Mouse (Mus musculus) heart, embryonic 15.5 days (tissue): ENCODE results near the gene Fcho2. TPM values are rescaled to one million over a fixed set of nuclear protein-coding genes. Genes with fewer than 3 reads are reported as not detected.
A peak's percentile ranks its signal among the peaks of the same experiment; 100 is the strongest.

Experiments used
- ATAC-seq: fragments of 200-750 bp; cut with Nextera tagmentation; replicated peaks from 2 replicates; pipeline ENCODE4 v1.8.0; 2017; ENCODE audit warnings: low read depth, moderate TSS enrichment; ENCODE audit not compliant: insufficient number of reproducible peaks, insufficient read depth, low FRiP score
- H3K27ac ChIP-seq: fragments of 300-500 bp; sonication (generic); 2 replicates; pipeline ENCODE4 v1.5.1; 2015; ENCODE audit warnings: mild to moderate bottlenecking, inconsistent platforms
- H3K27me3 ChIP-seq: fragments of 300-500 bp; sonication (generic); 2 replicates; pipeline ENCODE4 v1.6.1; 2015; ENCODE audit warnings: inconsistent platforms
- H3K36me3 ChIP-seq: fragments of 300-500 bp; sonication (generic); 2 replicates; pipeline ENCODE4 v1.6.1; 2015; ENCODE audit warnings: mild to moderate bottlenecking, inconsistent platforms
- H3K4me1 ChIP-seq: fragments of 300-500 bp; sonication (generic); replicated peaks from 2 replicates; pipeline ENCODE4 v1.6.1; 2015; ENCODE audit warnings: inconsistent platforms
- H3K4me2 ChIP-seq: fragments of 300-500 bp; sonication (generic); 2 replicates; pipeline ENCODE4 v1.6.1; 2015; ENCODE audit warnings: inconsistent platforms, mild to moderate bottlenecking, moderate library complexity
- H3K4me3 ChIP-seq: fragments of 300-500 bp; sonication (generic); 2 replicates; pipeline ENCODE4 v1.5.1; 2015; ENCODE audit warnings: mild to moderate bottlenecking, inconsistent platforms
- H3K9ac ChIP-seq: fragments of 300-500 bp; sonication (generic); 2 replicates; pipeline ENCODE4 v1.6.1; 2015; ENCODE audit warnings: mild to moderate bottlenecking, inconsistent platforms
- H3K9me3 ChIP-seq: fragments of 300-500 bp; sonication (generic); replicated peaks from 2 replicates; pipeline ENCODE4 v1.6.1; 2016; ENCODE audit warnings: inconsistent platforms
- WGBS: fragments of 180-500 bp; shearing (Covaris S2); methylation state at CpG from one replicate; pipeline ENCODE4 v1.1.7; 2015; ENCODE audit warnings: mixed read lengths; 5-methylcytosine and 5-hydroxymethylcytosine counted together
- polyA plus RNA-seq: library from polyadenylated mRNA; unstranded; fragments of >200 nt; fragmentation: Nextera tagmentation; extraction: Ambion mirVana; gene quantifications from 2 replicates; pipeline ENCODE4 v1.2.1, GENCODE M21; 2015

Gene Fcho2
- polyA plus RNA-seq, 1 experiment from 2014 or later = 27.4 TPM

DNA sequence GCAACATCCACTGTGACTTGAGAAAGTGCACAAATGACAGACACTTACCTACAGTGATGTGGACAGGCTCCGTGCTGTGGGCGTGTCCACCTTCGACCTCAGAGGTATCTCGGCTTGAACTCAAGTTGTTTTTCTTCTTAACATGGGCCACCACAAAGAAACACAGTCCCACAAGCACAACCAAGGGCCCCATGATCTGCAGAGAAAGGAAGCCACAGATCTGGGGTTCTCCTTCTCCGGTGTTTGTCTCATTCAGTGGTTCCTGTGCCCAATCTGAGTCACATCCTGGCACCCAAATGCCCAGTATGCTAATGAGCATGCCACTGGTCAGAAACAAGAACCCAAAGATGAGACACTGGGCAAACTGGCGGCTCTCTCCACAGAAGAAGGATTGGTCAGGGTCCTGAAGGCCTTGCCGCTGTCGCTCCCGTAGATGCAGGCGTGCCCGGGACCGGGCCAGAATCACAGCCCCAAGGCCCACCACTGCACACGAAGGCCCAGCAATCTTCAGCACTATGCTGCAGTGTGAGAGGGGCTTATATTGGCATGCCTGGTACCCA lies 123.2 kb downstream of the Fcho2 start:
- no peaks in the 10 kb centered on the region for H3K36me3 ChIP-seq
- H3K4me3 ChIP-seq = no peak overlapping the region
- 87% methylated on average over 13 of the region's 13 CpGs for WGBS
- no peak overlapping the region for H3K4me2 ChIP-seq
- ATAC-seq = no peak
- no peaks in the 10 kb centered on the region for H3K9me3 ChIP-seq
- peaks cover 15% of the 10 kb centered on the region for H3K27me3 ChIP-seq
- no peak overlapping the region for H3K9ac ChIP-seq
- H3K27ac ChIP-seq = no peak overlapping the region
- peaks cover 24% of the 10 kb centered on the region for H3K4me1 ChIP-seq

DNA sequence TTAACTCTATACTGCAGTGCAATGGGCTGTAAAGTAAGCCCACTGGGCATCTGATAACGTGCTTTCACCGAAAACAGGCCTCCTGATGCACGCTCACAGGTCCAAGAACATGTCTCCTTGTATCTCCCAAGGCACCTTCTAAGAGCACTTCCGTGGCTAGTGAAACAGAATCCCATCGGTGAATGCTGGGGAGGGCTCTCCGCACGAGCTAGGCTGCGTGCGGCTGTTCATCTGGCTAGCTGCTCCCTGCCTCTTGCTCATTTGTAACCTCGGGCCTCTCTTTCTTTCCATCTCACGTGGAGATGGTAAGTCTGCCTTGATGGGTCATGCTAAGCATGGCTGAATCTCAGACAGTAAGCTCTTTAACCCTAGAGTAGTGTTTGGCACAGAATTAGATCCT lies 124.4 kb downstream of the Fcho2 start:
- no peak for ATAC-seq
- Histone ChIP-seq H3K9ac (no peak overlapping the region), H3K9me3 (no peaks in the 10 kb centered on the region), H3K4me3 (no peak overlapping the region), H3K27me3 (peaks cover 15% of the 10 kb centered on the region), H3K4me1 (peaks cover 24% of the 10 kb centered on the region), H3K36me3 (no peaks in the 10 kb centered on the region), H3K4me2 (no peak overlapping the region), H3K27ac (no peak overlapping the region)
- 88% methylated on average over 11 of the region's 11 CpGs for WGBS

GRCm38 (mm10) chr13:98689605-98690290 lies 125.5 kb downstream of the Fcho2 start:
- H3K4me2 ChIP-seq = peak overlapping the region; percentile 50
- peak overlapping the region; percentile 65 for H3K27ac ChIP-seq
- H3K27me3 ChIP-seq = peaks cover 14% of the 10 kb centered on the region
- no peak for ATAC-seq
- WGBS = 22% methylated on average over 11 of the region's 11 CpGs
- peaks cover 14% of the 10 kb centered on the region for H3K4me1 ChIP-seq
- 0 out of 2 replicates have a peak overlapping the region, but pooled peaks have one; percentile 2 for H3K9ac ChIP-seq
- H3K9me3 ChIP-seq = no peaks in the 10 kb centered on the region
- peak overlapping the region; percentile 26 for H3K4me3 ChIP-seq
- no peaks in the 10 kb centered on the region for H3K36me3 ChIP-seq

DNA sequence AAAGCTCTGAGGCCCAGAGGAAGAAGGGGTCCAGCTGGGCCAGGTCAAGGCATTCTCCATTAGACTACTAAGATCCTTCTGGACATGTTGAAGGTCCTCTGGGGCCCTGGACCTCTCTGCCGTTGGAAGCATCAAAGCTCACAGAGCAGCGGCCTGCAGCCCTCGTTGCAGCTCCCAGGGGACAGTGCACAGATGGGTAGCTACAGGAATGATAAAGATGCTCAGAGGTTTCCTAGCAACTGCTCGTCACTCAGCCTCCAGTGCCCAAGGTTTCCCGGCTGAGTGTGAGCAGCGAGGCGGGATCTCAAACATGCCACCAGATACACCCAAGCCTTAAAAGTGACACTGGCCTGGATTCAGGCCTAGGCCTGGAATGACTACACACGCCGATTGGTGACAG lies 127.3 kb downstream of the Fcho2 start:
- 63% methylated on average over 9 of the region's 9 CpGs for WGBS

GRCm38 (mm10) chr13:98684144-98684900 lies 130.9 kb downstream of the Fcho2 start:
- Histone ChIP-seq H3K4me1 (peaks cover 5% of the 10 kb centered on the region; the same call in 1 of the 2 replicates), H3K9ac (no peak overlapping the region), H3K27me3 (no peaks in the 10 kb centered on the region), H3K27ac (no peak overlapping the region), H3K36me3 (no peaks in the 10 kb centered on the region), H3K9me3 (no peaks in the 10 kb centered on the region), H3K4me2 (no peak overlapping the region), H3K4me3 (no peak overlapping the region)
- no peak for ATAC-seq
- WGBS = 57% methylated on average over 9 of the region's 9 CpGs

More for the DNA sequence above, 127.3 kb downstream of the Fcho2 start:
- Histone ChIP-seq H3K27me3 (0 out of 2 replicates have a peak, but pooled peaks cover 3% of the 10 kb centered on the region), H3K27ac (no peak overlapping the region), H3K9ac (no peak overlapping the region), H3K9me3 (no peaks in the 10 kb centered on the region), H3K4me1 (peaks cover 11% of the 10 kb centered on the region), H3K4me2 (no peak overlapping the region), H3K36me3 (no peaks in the 10 kb centered on the region), H3K4me3 (no peak overlapping the region)
- no peak for ATAC-seq

DNA sequence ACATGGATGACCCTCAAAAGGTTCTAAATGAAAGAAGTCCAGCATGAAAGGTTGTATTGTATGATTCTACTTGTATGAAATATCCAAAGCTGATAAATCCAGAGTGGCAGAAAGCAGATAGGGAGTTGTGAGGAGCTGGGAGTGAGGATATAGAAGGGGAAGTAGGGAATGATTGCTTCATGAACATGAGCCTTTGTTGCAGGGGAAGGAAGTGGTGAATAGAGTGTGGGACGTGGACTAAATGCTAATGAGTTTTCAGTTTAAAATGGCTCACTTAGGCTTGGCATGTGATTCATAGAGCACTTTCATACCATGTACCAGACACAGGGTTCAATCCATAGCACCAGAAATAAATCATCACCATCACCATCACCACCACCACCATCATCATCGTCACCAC lies 131.8 kb downstream of the Fcho2 start:
- Histone ChIP-seq H3K27ac (no peak overlapping the region), H3K27me3 (no peaks in the 10 kb centered on the region), H3K9me3 (no peaks in the 10 kb centered on the region), H3K36me3 (no peaks in the 10 kb centered on the region), H3K4me1 (peaks cover 4% of the 10 kb centered on the region; the same call in 1 of the 2 replicates), H3K9ac (no peak overlapping the region), H3K4me3 (no peak overlapping the region), H3K4me2 (no peak overlapping the region)
- 80% methylated on average over 2 of the region's 2 CpGs for WGBS
- no peak for ATAC-seq

DNA sequence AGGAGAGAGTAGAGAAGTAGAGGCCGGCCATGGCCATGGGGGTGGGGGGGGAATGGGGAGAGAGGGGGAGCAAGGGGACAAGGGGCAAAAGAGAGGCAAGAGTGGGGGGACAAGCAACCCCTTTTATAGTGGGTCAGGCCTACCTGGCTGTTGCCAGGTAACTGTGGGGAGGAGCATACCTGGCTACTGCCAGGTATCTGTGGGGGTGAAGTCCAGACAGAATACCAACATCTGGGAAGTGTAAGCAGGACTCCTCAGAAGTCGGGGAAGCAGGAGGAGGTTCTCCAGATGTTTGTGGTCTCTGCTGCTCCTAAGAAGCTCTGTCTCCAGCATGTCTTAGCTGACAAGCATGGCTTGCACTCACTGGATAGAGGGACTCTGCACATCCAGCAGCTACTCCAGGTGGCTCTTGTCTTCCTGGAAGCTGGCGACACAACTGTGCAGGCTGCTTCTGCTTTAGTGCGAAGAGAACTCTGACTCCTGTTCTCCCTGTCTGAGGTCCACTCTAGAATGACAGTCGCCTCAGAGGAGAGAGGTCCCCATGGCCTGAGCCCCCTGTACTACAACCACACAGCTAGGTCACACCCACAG lies 134.7 kb downstream of the Fcho2 start:
- ATAC-seq = no peak
- WGBS = 74% methylated on average over 5 of the region's 5 CpGs

GRCm38 (mm10) chr13:98679631-98680041 lies 135.6 kb downstream of the Fcho2 start:
- no peaks in the 10 kb centered on the region for H3K27me3 ChIP-seq
- H3K27ac ChIP-seq = no peak overlapping the region
- H3K4me2 ChIP-seq = no peak overlapping the region
- no peak overlapping the region for H3K9ac ChIP-seq
- H3K9me3 ChIP-seq = no peaks in the 10 kb centered on the region
- peaks cover 4% of the 10 kb centered on the region; the same call in 1 of the 2 replicates for H3K4me1 ChIP-seq
- no peak for ATAC-seq
- H3K36me3 ChIP-seq = no peaks in the 10 kb centered on the region
- WGBS = 29% methylated on average over 4 of the region's 4 CpGs
- H3K4me3 ChIP-seq = no peak overlapping the region

More for the DNA sequence above, 134.7 kb downstream of the Fcho2 start:
- H3K36me3 ChIP-seq = no peaks in the 10 kb centered on the region
- no peak overlapping the region for H3K27ac ChIP-seq
- H3K9me3 ChIP-seq = no peaks in the 10 kb centered on the region
- H3K4me3 ChIP-seq = no peak overlapping the region
- no peaks in the 10 kb centered on the region for H3K27me3 ChIP-seq
- H3K4me2 ChIP-seq = no peak overlapping the region
- peaks cover 4% of the 10 kb centered on the region; the same call in 1 of the 2 replicates for H3K4me1 ChIP-seq
- H3K9ac ChIP-seq = no peak overlapping the region

- Histone ChIP-seq H3K9ac (no peak overlapping the region), H3K4me2 (no peak overlapping the region), H3K27me3 (no peaks in the 10 kb centered on the region), H3K4me3 (no peak overlapping the region), H3K9me3 (no peaks in the 10 kb centered on the region), H3K4me1 (peaks cover 4% of the 10 kb centered on the region; the same call in 1 of the 2 replicates), H3K36me3 (no peaks in the 10 kb centered on the region), H3K27ac (no peak overlapping the region)
- no peak for ATAC-seq
- WGBS = 85% methylated on average over 1 of the region's 1 CpGs
These were observed 136.0 kb downstream of the Fcho2 start for GRCm38 (mm10) chr13:98679230-98679629.

- Histone ChIP-seq H3K4me3 (no peak overlapping the region), H3K4me1 (no peaks in the 10 kb centered on the region), H3K9me3 (no peaks in the 10 kb centered on the region), H3K4me2 (no peak overlapping the region), H3K9ac (no peak overlapping the region), H3K27ac (no peak overlapping the region), H3K27me3 (no peaks in the 10 kb centered on the region), H3K36me3 (no peaks in the 10 kb centered on the region)
- 63% methylated on average over 4 of the region's 4 CpGs for WGBS
- ATAC-seq = no peak
These were observed 141.3 kb downstream of the Fcho2 start for GRCm38 (mm10) chr13:98673922-98674321.
